Mouse (Mus musculus) erythroid progenitor cell, adult 5-6 weeks (primary cell): ENCODE data around the gene Mthfr. TPM values are rescaled to one million over a fixed set of nuclear protein-coding genes. Genes with fewer than 3 reads are reported as not detected.

Experiments used
- ATAC-seq: replicated peaks from 2 replicates; pipeline ENCODE4 v1.8.0; 2016; ENCODE audit warnings: moderate number of reproducible peaks, mild to moderate bottlenecking, moderate TSS enrichment, inconsistent platforms; ENCODE audit not compliant: poor library complexity, low FRiP score, severe bottlenecking
- total RNA-seq, 2 experiments: library from RNA; stranded (forward) in 1 of 2; stranded (reverse) in 1 of 2; fragments of 150-400 nt in 1 of 2; fragments of 186-747, 209-891 nt in 1 of 2; gene quantifications; 2 replicates each; pipeline versions ENCODE4 v1.2.3 to v1.2.4; 2015 to 2017; ENCODE audit warnings: low replicate concordance in 2 of 2

Gene Mthfr
- total RNA-seq (2015; ENCODE audit: low replicate concordance): 5.8 and 8.0 TPM in 2 replicates
- 2.0 and 7.1 TPM in 2 replicates for total RNA-seq (2017; ENCODE audit: low replicate concordance)

DNA sequence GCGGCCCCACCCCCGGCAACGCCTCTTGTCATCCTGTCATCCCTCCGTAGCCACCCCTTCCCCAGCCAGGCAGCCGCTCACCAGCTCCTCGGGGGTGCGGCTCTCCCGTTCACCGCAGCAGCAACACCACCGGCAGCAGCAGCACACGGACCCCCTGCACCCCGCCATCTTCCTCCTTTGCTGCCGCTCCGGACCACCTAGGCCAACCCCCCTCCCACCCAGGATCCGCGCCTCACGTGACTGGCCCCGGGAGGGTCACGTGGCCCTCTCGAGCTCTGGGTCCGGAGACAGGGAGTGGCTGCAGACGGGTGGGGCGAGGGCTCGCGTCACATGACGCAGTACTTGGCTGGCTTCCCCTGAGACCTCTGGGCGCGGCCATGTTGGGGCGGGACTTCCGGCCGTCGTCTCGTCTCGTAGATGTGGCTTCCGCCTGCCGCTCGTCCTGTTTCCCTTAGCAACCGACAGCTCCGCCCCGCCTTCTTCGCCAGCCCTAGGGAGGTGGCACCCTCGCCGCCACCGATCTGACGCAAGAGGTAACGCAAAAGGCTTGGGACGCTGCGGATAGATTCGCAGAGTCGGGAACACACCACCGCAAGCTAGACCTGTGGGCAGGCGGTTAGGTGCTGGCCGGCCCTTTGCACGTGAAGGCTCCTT, at the start of gene Mthfr, which contains the start of gene Clcn6:
TSS of gene Mthfr (plus strand) at position 478 of the 654 bp plus-strand sequence.
TSS of gene Clcn6 (minus strand) at position 222 of the 654 bp plus-strand sequence.
- ATAC-seq: peak; percentile 85

DNA sequence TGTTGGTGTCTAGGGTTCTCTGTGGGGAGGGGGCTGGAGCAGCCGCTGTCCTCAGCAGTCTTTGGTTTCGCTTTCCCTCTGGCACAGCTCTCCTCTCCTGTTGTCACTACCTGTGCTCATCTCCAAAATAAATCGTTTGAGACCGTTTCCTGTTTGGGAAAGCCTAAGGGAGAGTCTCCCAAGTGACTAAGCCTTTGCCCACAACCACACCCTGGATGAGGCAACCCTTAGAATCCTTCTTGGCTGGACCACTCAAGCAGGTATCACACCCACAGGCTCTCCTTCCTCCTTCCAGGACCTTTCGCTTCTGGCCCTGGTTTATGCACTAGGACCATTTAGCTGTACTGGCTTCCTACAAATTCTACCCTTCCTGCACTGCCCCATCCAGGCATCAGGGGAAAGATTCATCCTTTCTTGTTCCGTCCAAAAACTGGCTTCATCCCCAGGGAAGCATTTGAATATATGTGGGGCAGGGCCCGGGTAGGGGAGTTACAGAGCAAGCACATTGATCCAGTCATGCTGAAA, 45.2 kb upstream of the Mthfr start:
- ATAC-seq: no peak

DNA sequence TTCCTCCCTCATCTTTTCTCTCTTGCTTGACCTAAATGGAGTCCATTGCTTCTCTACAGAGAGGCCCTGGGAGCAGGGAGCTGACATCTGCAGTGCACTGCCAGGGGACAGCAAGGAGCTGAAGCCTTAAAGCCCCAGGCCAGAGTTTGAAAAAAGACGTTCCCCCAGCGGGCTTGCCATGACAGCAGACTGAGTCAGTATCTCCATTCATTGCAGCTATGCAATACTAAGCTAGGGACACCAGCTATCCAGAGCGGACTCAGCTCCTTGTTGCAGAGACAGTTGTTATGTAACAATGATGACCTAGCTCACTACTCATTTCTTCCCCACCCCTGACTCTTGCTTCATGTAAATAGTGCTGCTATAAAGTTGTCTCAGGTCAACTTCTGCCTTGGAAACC, 43.6 kb upstream of the Mthfr start:
- no peak for ATAC-seq

DNA sequence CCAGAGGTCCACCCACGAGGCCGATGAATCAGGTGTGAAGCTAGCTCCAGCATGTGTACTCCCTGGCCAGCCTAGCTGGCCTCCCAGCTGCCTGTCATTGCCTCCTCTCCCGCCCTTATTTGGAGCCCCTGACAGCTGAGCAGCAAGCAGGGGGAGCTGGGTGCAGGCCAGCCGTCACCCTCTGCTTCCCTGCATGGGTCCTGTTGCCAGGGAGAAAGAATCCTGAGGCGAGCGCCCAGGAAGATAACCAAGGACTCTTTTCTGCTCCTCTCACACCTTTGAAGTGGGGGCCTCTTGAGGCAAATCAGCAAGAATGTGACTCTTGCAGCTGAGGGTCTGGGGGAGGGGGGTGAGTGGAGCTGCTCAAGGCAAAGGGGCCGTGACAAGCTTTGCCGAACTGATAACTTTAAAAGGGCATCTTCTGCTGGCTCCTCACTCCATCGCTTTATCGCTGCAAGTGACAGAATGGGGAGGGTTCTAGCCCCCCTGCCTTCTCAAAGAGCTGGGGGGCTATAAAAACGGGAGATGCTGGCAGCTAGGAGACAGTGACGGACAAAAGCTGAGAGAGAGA, 38.6 kb upstream of the Mthfr start, which contains the start of gene Nppa:
TSS of gene Nppa (plus strand) at position 521 of the 571 bp plus-strand sequence.
- ATAC-seq: no peak

DNA sequence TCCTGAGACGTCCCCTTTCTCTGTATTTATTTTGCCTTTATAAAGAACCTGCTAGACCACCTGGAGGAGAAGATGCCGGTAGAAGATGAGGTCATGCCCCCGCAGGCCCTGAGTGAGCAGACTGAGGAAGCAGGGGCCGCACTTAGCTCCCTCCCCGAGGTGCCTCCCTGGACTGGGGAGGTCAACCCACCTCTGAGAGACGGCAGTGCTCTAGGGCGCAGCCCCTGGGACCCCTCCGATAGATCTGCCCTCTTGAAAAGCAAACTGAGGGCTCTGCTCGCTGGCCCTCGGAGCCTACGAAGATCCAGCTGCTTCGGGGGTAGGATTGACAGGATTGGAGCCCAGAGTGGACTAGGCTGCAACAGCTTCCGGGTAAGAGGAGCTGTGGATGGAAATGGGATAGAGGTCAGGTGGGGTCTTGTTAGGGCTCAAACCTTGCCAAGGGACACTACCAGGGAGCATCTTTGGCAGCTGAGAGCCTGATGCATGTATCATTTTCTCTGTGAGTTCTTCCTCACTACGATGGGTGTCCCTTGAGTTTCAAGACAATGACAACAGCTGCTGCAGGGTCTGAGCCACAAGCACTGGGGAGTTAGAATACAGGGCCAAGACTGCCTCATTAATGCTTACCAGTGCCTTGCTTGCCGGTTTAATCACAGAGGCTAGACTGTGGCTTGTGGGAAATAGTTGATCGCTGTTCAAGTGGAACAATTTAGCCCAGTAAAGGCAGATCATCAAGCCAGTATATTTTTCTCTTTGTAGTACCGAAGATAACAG, 37.7 kb upstream of the Mthfr start:
- ATAC-seq: no peak

DNA sequence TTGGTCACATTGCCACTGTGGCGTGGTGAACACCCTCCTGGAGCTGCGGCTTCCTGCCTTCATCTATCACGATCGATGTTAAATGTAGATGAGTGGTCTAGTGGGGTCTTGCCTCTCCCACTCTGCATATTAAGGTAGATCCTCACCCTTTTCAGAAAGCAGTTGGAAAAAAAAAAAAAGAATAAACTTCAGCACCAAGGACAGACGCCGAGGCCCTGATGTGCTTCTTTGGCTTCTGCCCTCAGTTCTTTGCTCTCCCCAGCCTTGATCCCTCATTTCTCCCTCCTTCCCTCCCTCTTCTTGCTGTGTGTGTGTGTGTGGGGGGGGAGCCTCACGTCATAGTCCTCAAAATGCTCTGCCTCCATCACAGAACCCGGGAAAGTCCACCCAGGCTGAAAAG, 37.0 kb upstream of the Mthfr start:
- no peak for ATAC-seq

DNA sequence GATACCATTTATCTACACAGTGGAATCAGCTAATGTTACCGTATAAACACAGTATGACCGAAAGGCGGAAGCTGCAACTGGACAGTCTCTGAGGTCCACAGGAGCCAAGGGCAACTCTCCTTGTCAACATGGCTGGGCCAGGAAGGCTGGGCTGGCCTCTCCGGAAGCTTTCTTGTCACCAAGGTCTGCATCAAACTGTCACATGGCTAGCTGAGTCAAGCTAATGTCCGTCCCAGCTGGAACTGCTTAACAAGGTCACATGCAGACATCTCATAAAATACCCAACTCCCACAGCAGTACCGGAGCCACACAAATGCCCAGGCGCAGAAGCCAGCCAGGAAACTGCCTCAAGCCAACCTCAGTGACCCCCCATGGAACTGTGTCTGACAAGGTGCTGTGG, 34.5 kb upstream of the Mthfr start:
- no peak for ATAC-seq

DNA sequence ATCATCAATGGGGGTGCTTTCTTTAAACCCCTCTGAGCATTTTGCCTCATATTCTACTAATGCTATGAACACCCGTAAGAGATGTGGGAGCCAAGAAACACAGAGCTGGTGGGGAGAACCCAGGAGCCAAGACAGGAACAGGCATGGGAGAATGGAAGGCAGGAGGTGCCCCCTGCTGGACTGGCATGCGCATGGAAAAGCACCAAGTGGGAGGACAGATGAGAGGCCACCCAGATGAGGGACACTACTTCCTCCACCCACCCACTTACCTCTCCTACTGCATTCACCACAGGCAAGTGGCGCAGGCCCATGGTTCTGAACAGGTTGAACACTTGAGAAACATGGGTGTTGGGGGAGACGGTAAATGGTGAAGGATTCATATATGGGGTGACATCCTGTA, 30.5 kb upstream of the Mthfr start:
- no peak for ATAC-seq

DNA sequence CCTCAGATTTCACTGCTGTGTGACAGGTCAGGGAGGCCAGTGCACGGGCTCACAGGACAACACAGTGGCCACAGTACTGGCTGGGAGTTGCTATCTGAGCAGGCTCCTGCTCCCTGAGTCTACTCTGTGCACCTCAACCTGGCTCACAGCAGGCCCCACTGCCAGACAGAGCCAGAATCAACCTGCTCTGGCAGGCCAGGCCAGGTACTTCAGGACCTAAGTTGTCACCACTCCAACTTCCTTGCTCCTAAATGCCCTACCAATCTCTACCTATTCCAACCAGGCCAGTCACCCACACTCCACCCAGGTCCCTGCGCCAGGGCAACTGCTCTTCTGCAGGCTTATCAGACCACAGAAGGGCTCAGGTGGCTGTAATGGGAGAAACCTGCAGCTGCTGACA, 29.2 kb upstream of the Mthfr start:
- ATAC-seq: no peak

DNA sequence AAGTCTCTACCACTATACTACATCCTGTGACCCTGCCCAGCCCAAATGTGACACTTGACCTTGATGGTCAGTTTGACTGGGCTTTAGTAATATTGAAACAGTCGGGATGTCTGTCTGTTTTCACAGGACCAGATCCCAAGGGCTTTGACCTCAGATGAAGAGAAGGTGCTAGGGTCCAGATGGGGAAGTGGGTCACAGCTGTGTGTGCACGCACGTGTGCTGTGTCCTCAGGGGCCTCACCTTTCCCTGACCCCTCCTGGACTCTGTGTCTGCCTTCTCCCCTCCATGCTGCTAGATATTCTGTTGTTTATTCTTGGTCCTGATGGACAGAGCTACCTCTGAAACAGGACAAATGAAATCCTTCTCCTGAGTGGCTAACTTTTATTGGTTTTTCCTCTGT, 27.5 kb upstream of the Mthfr start:
- no peak for ATAC-seq

DNA sequence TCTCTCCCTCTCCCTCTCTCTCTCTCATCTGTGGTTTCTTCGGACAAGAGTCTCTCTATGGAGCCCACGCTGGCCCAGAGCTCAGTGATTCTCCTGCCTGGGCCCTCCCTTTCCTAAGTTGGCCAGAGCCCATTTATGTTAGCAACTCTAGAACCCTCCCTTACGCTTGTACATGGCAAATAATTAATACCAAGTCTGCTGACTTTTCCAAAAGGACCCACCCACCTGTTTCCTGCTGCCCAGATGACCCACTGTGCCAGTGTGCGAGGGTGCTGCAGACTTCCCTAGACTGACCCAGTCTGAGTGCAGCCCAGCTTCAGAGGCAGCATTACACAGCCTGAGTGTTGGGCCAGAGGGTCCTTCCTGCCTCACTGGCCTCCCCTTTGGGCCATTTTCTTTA, 26.7 kb upstream of the Mthfr start:
- ATAC-seq: no peak

DNA sequence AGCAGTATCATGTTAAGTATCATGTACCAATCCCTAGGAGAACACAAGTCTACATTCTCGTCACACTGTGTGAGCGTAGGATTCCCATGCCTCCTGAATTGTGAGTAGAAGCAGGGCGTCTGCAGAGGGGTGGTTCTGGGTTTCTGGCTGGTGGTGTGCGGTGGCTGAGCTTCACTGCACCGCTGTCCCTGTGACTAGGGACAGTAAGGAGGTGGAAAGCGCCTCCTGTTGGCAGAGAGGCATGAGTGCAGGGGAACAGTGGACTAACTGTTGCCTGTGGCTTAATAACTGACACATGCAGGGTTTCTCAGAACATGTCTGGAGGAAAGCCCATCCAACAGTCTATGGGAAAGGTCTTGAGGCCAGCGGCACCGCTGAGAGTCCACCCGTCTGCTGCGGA, 23.5 kb upstream of the Mthfr start:
- ATAC-seq: no peak

DNA sequence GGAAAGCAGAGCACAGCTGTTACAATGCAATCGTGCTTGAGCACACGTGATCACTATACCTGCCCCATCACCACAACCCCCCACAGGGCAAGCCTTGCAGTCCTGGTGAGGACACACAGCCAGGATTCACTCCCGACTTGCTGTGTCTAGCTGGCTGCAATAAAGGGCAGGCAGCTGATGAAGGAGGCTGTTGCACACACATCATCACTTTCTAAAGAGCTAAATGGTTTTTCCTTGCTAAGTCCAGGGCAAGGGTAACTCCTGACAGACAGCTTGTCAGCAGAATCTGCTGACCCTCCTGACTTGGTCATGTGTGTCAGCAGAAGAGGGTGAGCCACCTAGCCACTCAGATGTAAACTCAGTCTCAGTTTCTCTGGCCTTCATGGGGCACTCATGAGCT, 21.9 kb upstream of the Mthfr start:
- ATAC-seq: no peak

DNA sequence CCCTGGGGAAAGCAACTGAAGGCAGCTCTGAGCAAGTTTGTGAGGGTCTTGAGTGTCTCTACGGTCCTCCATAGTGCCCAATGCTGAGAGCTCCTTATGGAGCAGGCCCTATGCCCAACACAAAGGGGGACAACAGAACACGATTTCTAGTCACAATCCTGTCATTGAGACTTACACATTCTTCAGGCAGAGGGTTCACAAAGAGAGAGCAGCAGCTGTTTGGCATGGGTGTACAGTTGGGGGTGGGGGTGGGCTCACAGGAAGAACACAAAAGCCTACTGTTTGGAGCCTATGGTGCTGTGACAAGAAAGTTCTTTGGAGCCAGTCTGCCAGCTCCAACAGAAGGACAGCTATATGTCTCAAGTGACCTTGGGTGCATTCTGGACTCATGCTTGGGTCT, 20.5 kb upstream of the Mthfr start:
- no peak for ATAC-seq

DNA sequence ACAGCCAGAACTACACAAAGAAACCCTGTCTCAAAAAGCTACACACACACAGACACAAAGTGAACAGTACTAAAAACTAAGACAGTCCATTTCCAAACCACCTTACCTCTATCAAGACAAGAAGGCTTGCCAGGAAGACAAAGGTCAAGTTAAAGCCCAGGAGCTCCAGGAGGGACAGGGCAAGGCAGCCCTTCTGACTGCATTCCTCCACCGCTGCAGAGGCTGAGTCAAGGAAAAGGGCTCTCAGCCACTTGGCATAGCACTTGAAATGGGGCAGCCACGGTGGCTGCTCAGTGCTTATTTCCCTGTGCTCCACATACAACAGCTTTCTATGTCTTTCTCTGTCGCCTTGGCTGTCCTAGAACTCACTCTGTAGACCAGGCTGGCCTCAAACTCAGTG, 14.9 kb upstream of the Mthfr start:
- ATAC-seq: no peak

DNA sequence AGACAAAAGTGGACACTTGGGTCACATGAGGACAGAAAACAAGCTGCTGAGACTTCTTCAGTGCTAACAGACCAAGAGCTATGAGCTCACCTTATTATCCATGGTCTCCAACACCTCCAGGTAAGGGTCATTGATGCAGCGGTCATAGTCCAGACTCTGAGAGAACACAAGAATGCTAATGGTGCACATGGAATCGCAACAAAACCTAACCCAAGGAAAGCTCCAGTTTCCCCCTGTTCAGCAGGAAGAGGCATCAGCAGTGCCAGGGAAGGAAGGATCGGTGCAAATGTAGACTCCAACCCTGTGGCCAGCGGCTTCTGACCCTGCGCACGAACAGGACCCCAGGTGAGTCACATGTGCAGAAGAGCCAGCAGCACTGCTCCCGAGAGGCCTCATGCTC, 9.6 kb upstream of the Mthfr start:
- ATAC-seq: no peak

DNA sequence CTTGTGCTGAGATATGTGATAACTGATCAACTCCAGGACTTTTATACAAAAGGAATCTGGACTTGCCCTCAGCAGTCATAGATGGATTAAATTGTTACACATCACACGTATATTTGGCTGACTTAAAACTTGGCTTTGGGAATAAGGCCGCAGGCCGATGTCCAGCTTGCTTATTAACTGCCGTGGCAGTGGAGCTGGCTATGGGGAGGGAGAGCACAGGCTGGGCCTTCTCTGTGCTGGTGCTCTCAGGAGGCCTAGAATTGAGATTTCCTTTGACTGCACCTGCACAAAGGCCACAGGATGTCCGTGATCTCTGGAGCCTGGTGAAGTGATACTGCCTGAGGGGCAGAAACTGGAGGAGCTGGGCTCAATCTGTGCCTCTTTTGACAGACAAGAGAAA, 8.4 kb upstream of the Mthfr start:
- no peak for ATAC-seq

DNA sequence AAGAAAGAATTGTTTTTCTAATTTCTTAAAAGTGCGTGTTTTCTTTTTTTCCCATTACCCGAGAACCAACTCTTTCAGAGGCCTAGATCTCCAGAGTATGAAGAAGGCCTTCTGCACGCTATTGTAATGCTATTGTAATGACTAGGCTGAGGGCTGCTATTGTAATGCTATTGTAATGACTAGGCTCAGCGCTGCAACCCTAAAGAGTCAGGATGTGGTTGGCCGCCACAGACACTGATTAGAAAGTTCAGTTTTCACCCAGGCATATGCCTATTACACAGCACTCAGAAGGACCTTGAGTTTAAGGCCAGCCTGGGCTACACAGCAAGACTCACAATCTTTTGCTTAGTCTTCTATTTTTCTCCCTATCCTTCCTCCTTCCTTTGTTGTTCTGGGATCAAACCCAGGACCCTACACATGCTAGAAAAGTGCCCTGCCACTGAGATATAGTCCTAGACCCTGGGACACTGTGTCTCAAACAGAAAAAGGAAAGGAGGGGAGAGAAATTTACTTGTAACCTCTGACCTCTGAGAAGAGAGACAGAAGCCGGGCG, 4.9 kb upstream of the Mthfr start:
- ATAC-seq: no peak

DNA sequence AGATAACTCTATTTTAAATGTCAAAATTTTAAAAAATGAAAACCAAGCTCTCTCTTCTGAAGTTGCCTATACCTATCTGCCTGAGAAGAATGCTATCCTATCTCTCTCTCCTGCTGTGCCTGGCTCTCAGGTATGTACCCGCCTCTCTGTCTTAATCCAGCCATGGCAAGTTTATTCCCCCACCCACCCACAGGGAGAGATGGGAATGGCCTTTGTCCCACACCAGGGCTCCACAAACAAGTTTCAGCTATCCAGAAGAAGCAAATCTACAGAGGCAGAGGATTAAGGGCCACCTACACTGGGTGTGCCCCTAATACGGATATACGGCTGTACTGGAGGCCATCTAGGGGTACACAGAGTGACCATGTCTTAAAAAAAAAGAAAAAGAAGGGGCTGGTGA, 3.4 kb upstream of the Mthfr start:
- no peak for ATAC-seq

DNA sequence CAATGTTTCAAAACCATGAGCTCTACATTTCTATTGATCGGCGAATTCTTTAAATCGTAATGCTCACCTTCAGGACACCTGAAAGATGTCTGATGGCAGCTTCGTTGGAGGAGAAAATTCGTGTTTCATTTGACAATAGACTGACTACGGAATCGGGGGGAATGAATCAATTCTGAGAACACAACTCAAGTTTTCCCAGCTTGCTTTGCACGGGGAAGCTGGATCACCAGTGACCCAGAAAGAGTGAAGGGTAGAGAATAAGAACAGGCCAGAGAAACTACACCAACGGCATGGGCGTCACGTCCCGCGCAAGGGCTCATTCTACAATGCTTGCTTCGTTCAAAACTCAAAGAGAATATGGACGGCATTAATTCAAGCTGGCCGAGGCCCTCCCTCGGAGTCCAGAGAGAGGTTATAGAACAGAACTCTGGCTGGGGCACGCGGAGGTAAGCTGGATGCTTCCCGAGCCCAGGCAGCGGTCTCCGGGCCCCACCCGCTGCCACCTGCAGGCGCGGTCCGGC, 738 bp upstream of the Mthfr start:
- no peak for ATAC-seq
